23 mouse cellular contexts compared by ENCODE assay signal in genomic region chr10:85541892-85542630, GRCm38 (mm10).
"Had no signal": no experiment of that assay in that cellular context is flagged by ENCODE, and none has a peak within 500 bp of the region (broad histone marks: within the 10 kb centered on the region; RNA-seq: fewer than 3 reads in every experiment).

No protein-coding gene starts in this region.

- H3K4me3 ChIP-seq: kidney, embryonic 15.5 days; left cerebral cortex, adult 2 months; midbrain, embryonic 15.5 days; myocyte; neural tube, embryonic 13.5 days; stomach, embryonic 15.5 days had no signal

- DNase-seq: kidney, adult 8-10 months; kidney, postnatal 10 days; kidney, postnatal 36 days; layer of hippocampus, postnatal 36 days; liver, postnatal 0 days; retina, postnatal 1 day; right cerebral cortex, postnatal 25 days; spleen, adult 18-20 months; thymus, adult 2 months; thymus, postnatal 14 days; thymus, postnatal 4 days had no signal

- H3K4me2 ChIP-seq: kidney, embryonic 15.5 days; liver, embryonic 11.5 days; lung, embryonic 14.5 days; midbrain, embryonic 11.5 days; midbrain, embryonic 15.5 days; neural tube, embryonic 13.5 days; stomach, embryonic 15.5 days had no signal

- ATAC-seq: liver, postnatal 0 days; lung, postnatal 0 days; midbrain, embryonic 15.5 days had no signal

- H3K9ac ChIP-seq: kidney, embryonic 15.5 days; liver, embryonic 14.5 days; liver, postnatal 0 days; lung, embryonic 14.5 days; midbrain, embryonic 15.5 days; neural tube, embryonic 13.5 days; stomach, embryonic 15.5 days had no signal

- H3K9me3 ChIP-seq: kidney, embryonic 15.5 days; midbrain, embryonic 15.5 days; neural tube, embryonic 13.5 days; stomach, embryonic 15.5 days had no signal

- H3K4me1 ChIP-seq: stomach, embryonic 15.5 days had no signal

- H3K36me3 ChIP-seq: kidney, embryonic 15.5 days; midbrain, embryonic 15.5 days; neural tube, embryonic 13.5 days; stomach, embryonic 15.5 days had no signal

- H3K27ac ChIP-seq: kidney, embryonic 15.5 days; left cerebral cortex, adult 2 months; liver, embryonic 14.5 days; macrophage; midbrain, embryonic 15.5 days; neural tube, embryonic 13.5 days; stomach, embryonic 15.5 days had no signal

- H3K27me3 ChIP-seq: kidney, embryonic 15.5 days; midbrain, embryonic 15.5 days; stomach, embryonic 15.5 days had no signal
